Mouse (Mus musculus) C2C12 (cell line): ENCODE data around the gene Crybg3.

Source experiments
- CEBPB ChIP-seq: IDR thresholded peaks from one replicate; pipeline ENCODE4 v1.6.1; 2011; ENCODE audit warnings: low read depth, mild to moderate bottlenecking, control low read depth, moderate library complexity
- CTCF ChIP-seq: IDR thresholded peaks from one replicate; pipeline ENCODE4 v1.5.1; 2011; ENCODE audit not compliant: control insufficient read depth, insufficient read depth, insufficient read length
- FOSL1 ChIP-seq: IDR thresholded peaks from one replicate; pipeline ENCODE4 v1.8.0; 2011; ENCODE audit warnings: mild to moderate bottlenecking, low read length; ENCODE audit not compliant: poor library complexity, insufficient read depth, severe bottlenecking
- MAX ChIP-seq: IDR thresholded peaks from one replicate; pipeline ENCODE4 v1.6.1; 2011; ENCODE audit warnings: mild to moderate bottlenecking, control low read depth
- MYOD1 ChIP-seq: IDR thresholded peaks from one replicate; pipeline ENCODE4 v1.6.1; 2011; ENCODE audit warnings: low read depth; ENCODE audit not compliant: control insufficient read depth, insufficient read length
- USF1 ChIP-seq: IDR thresholded peaks from one replicate; pipeline ENCODE4 v1.6.1; 2011; ENCODE audit warnings: low read depth, mild to moderate bottlenecking, control low read depth, moderate library complexity

GRCm38 (mm10) chr16:59585706-59586244 is 15.0 kb downstream of the Crybg3 start:
- TF ChIP-seq CTCF = no peak
- TF ChIP-seq MAX = no peak
- TF ChIP-seq MYOD1 = no peak
- TF ChIP-seq CEBPB = no peak
- TF ChIP-seq USF1 = no peak
- no peak for TF ChIP-seq FOSL1
